Comparison of ENCODE assay signal across 10 mouse cellular contexts in the genomic region with DNA sequence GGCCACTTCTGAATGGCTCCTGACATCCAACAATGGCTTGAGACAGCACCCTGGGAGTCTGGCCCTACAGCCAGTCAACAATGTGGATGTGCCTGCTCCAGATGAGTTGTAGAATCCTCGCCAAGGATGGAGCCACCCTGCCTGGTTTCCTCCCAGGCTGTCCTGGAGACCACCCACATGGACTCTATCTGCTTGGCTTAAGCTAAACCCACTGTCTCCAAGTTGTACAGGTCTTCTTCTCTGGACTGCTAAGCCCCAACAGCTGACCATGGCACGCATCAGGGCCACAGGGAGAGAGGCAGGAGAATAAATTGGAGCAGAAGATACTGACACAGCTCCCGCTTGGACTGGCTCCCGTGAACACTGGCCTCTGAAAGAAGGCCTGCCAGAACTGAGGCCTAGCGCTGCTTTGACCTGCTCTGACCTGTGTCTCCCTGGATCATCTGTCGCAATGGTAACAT. TPM values are rescaled to one million over a fixed set of nuclear protein-coding genes. Genes with fewer than 3 reads are reported as not detected.
DNase-seq lines count a peak whose midpoint lies in the region; ATAC-seq and TF ChIP-seq lines count a peak whose summit lies in the region.
"Had no signal": no experiment of that assay in that cellular context is flagged by ENCODE, and none has a peak within 500 bp of the region (broad histone marks: within the 10 kb centered on the region; RNA-seq: fewer than 3 reads in every experiment).

No protein-coding gene starts in this region.

- no peaks in the 10 kb centered on the region for H3K9me3 ChIP-seq in midbrain, embryonic 11.5 days (ENCODE audit: control insufficient read depth, low read length)
- no peaks in the 10 kb centered on the region for H3K9me3 ChIP-seq in midbrain, embryonic 13.5 days
- H3K9me3 ChIP-seq in stomach, embryonic 15.5 days: no peaks in the 10 kb centered on the region
- no peaks in the 10 kb centered on the region for H3K9me3 ChIP-seq in forebrain, embryonic 15.5 days

- TF ChIP-seq EP300 in heart, adult 2 months (IDR thresholded peaks at IDR 0.05; ENCODE audit: insufficient read depth, low read depth, low read length): no peak

- H3K27me3 ChIP-seq in midbrain, embryonic 11.5 days (ENCODE audit: control insufficient read depth, insufficient read depth, low read length): no peaks in the 10 kb centered on the region
- no peaks in the 10 kb centered on the region for H3K27me3 ChIP-seq in midbrain, embryonic 13.5 days
- H3K27me3 ChIP-seq in heart, adult 2 months (ENCODE audit: control insufficient read depth, insufficient read depth, low read length): no peaks in the 10 kb centered on the region
- H3K27me3 ChIP-seq in stomach, embryonic 15.5 days (replicated peaks): no peaks in the 10 kb centered on the region
- no peaks in the 10 kb centered on the region for H3K27me3 ChIP-seq in forebrain, embryonic 15.5 days

- no peak overlapping the region for H3K9ac ChIP-seq in midbrain, embryonic 11.5 days (ENCODE audit: low read length)
- no peak overlapping the region for H3K9ac ChIP-seq in midbrain, embryonic 13.5 days (replicated peaks)
- no peak overlapping the region for H3K9ac ChIP-seq in heart, adult 2 months (ENCODE audit: low read depth, low read length)
- H3K9ac ChIP-seq in stomach, embryonic 15.5 days: no peak overlapping the region
- no peak overlapping the region for H3K9ac ChIP-seq in forebrain, embryonic 15.5 days (replicated peaks)

- TF ChIP-seq CTCF in heart, adult 2 months (IDR thresholded peaks at IDR 0.05): no peak

- no peak overlapping the region for H3K4me3 ChIP-seq in midbrain, embryonic 11.5 days (ENCODE audit: low read depth, low read length)
- H3K4me3 ChIP-seq in midbrain, embryonic 13.5 days (replicated peaks): no peak overlapping the region
- no peak overlapping the region for H3K4me3 ChIP-seq in heart, adult 2 months
- H3K4me3 ChIP-seq in stomach, embryonic 15.5 days (replicated peaks): no peak overlapping the region
- no peak overlapping the region for H3K4me3 ChIP-seq in forebrain, embryonic 15.5 days

- no peaks in the 10 kb centered on the region for H3K79me2 ChIP-seq in heart, adult 2 months (replicated peaks; ENCODE audit: control insufficient read depth, insufficient read depth, low read length)

- H3K4me2 ChIP-seq in midbrain, embryonic 11.5 days: no peak overlapping the region
- H3K4me2 ChIP-seq in midbrain, embryonic 13.5 days (replicated peaks): no peak overlapping the region
- no peak overlapping the region for H3K4me2 ChIP-seq in stomach, embryonic 15.5 days
- no peak overlapping the region for H3K4me2 ChIP-seq in forebrain, embryonic 15.5 days (replicated peaks)

- peak; percentile 66 for DNase-seq in midbrain, embryonic 11.5 days (ENCODE audit: low spot score, missing footprints)
- DNase-seq in cerebellum, adult 9-10 months: peak; percentile 43
- DNase-seq in heart, adult 2 months: peak; percentile 69 to 73
- no peak for DNase-seq in layer of hippocampus, adult 9-10 months (ENCODE audit: low spot score)
- no peak for DNase-seq in left cerebral cortex, adult 18-20 months (ENCODE audit: low spot score in 2 of 2)

- intact Hi-C loops in heart, adult 2 months (cut with DNase I): no loop called here

- H3K27ac ChIP-seq in midbrain, embryonic 11.5 days (ENCODE audit: low read depth, low read length): no peak overlapping the region
- no peak overlapping the region for H3K27ac ChIP-seq in midbrain, embryonic 13.5 days
- no peak overlapping the region for H3K27ac ChIP-seq in heart, adult 2 months
- H3K27ac ChIP-seq in stomach, embryonic 15.5 days: peak overlapping the region; percentile 83
- no peak overlapping the region for H3K27ac ChIP-seq in forebrain, embryonic 15.5 days (replicated peaks)
- H3K27ac ChIP-seq: kidney, postnatal 0 days; macrophage had no signal

- WGBS in midbrain, embryonic 11.5 days: 85% methylated on average over 6 of the region's 6 CpGs
- WGBS in midbrain, embryonic 13.5 days: 84% methylated on average over 6 of the region's 6 CpGs
- 77% methylated on average over 6 of the region's 6 CpGs for WGBS in heart, adult 2 months
- WGBS in stomach, embryonic 15.5 days: 55% methylated on average over 6 of the region's 6 CpGs
- WGBS in forebrain, embryonic 15.5 days: 82% methylated on average over 6 of the region's 6 CpGs

- no peaks in the 10 kb centered on the region for H3K4me1 ChIP-seq in midbrain, embryonic 11.5 days (ENCODE audit: control insufficient read depth, insufficient read depth, low read length)
- H3K4me1 ChIP-seq in midbrain, embryonic 13.5 days (replicated peaks): peaks cover 8% of the 10 kb centered on the region; the same call in 1 of the 2 replicates
- H3K4me1 ChIP-seq in heart, adult 2 months (ENCODE audit: control insufficient read depth, insufficient read depth, low read length): peaks cover 9% of the 10 kb centered on the region
- peaks cover 24% of the 10 kb centered on the region for H3K4me1 ChIP-seq in stomach, embryonic 15.5 days
- peaks cover 6% of the 10 kb centered on the region for H3K4me1 ChIP-seq in forebrain, embryonic 15.5 days

- TF ChIP-seq POLR2A in heart, adult 2 months (IDR thresholded peaks at IDR 0.05; ENCODE audit: insufficient read depth, low read depth, low read length): no peak

- no peak for ATAC-seq in midbrain, embryonic 11.5 days (ENCODE audit: low FRiP score)
- ATAC-seq in midbrain, embryonic 13.5 days: no peak
- 0 out of 2 replicates have a peak, but pooled peaks have one; percentile 30 for ATAC-seq in stomach, embryonic 15.5 days (ENCODE audit: insufficient read depth, low FRiP score, low read depth)
- no peak for ATAC-seq in forebrain, embryonic 15.5 days (replicated peaks)

- H3K36me3 ChIP-seq in midbrain, embryonic 11.5 days (ENCODE audit: control insufficient read depth, insufficient read depth, low read length): no peaks in the 10 kb centered on the region
- H3K36me3 ChIP-seq in midbrain, embryonic 13.5 days: no peaks in the 10 kb centered on the region
- H3K36me3 ChIP-seq in heart, adult 2 months (ENCODE audit: control insufficient read depth, insufficient read depth, low read length): no peaks in the 10 kb centered on the region
- no peaks in the 10 kb centered on the region for H3K36me3 ChIP-seq in stomach, embryonic 15.5 days
- no peaks in the 10 kb centered on the region for H3K36me3 ChIP-seq in forebrain, embryonic 15.5 days

RNA-seq across cellular contexts. Expression of gene Fosl2, which starts 32.6 kb away (rescaled TPM):
- polyA plus RNA-seq in midbrain, embryonic 11.5 days (2014; fragmentation: Nextera tagmentation; extraction: Ambion mirVana): 0.52 and 0.57 TPM in 2 replicates
- 0.26 and 0.35 TPM in 2 replicates for polyA plus RNA-seq in midbrain, embryonic 13.5 days (2015; fragmentation: Nextera tagmentation; extraction: Ambion mirVana)
- total RNA-seq in heart, adult 2 months (2021): 10 to 100 TPM; 21.2 to 26.6 TPM
- polyA plus RNA-seq in heart, adult 2 months (2012; rRNA removed): 10.2 and 11.9 TPM in 2 replicates
- polyA plus RNA-seq in stomach, embryonic 15.5 days (2015; fragmentation: Nextera tagmentation; extraction: Ambion mirVana): 11.4 and 11.5 TPM in 2 replicates
- 10 to 100 TPM; 42.4 to 87.8 TPM for total RNA-seq in left cerebral cortex, adult 18-20 months (2021)
- polyA plus RNA-seq in forebrain, embryonic 15.5 days (2015; fragmentation: Nextera tagmentation; extraction: Ambion mirVana): 2.7 and 2.8 TPM in 2 replicates

Comparison
In these comparisons a context has a peak if more than half of its experiments do, and no peak if none do; other contexts are left out.
1. DNase-seq: peak in midbrain, embryonic 11.5 days (single experiment), cerebellum, adult 9-10 months (single experiment) and heart, adult 2 months (2 of 2); none in layer of hippocampus, adult 9-10 months (single experiment) and left cerebral cortex, adult 18-20 months (0 of 2).